Mouse (Mus musculus) C2C12 (cell line): ENCODE data around the gene Rbm3. TPM values are rescaled to one million over a fixed set of nuclear protein-coding genes. Genes with fewer than 3 reads are reported as not detected.
"Not testable (repeated sequence)": the region's sequence is repeated elsewhere in the genome, so short reads cannot be mapped to it uniquely, and the experiment has no call there.

ENCODE experiments used
- H3K27me3 ChIP-seq: one replicate; pipeline ENCODE4 v1.6.1; 2011; ENCODE audit not compliant: control insufficient read depth, insufficient read depth, insufficient read length
- H3K36me3 ChIP-seq: one replicate; pipeline ENCODE4 v1.6.1; 2011; ENCODE audit not compliant: control insufficient read depth, insufficient read depth
- H3K4me3 ChIP-seq: one replicate; pipeline ENCODE4 v1.5.1; 2011; ENCODE audit warnings: mild to moderate bottlenecking, control low read depth; ENCODE audit not compliant: poor library complexity, insufficient read depth, severe bottlenecking
- H3K79me2 ChIP-seq: one replicate; pipeline ENCODE4 v1.6.1; 2011; ENCODE audit not compliant: control insufficient read depth, insufficient read depth
- H3K79me3 ChIP-seq: one replicate; pipeline ENCODE4 v1.6.1; 2011; ENCODE audit warnings: low read depth, control low read depth
- H3ac ChIP-seq: one replicate; pipeline ENCODE3; 2011; ENCODE audit warnings: low read depth; ENCODE audit not compliant: control insufficient read depth, insufficient read length
- CEBPB ChIP-seq: IDR thresholded peaks from one replicate; pipeline ENCODE4 v1.6.1; 2011; ENCODE audit warnings: low read depth, mild to moderate bottlenecking, control low read depth, moderate library complexity
- CTCF ChIP-seq: IDR thresholded peaks from one replicate; pipeline ENCODE4 v1.5.1; 2011; ENCODE audit not compliant: control insufficient read depth, insufficient read depth, insufficient read length
- FOSL1 ChIP-seq: IDR thresholded peaks from one replicate; pipeline ENCODE4 v1.8.0; 2011; ENCODE audit warnings: mild to moderate bottlenecking, low read length; ENCODE audit not compliant: poor library complexity, insufficient read depth, severe bottlenecking
- MAX ChIP-seq: IDR thresholded peaks from one replicate; pipeline ENCODE4 v1.6.1; 2011; ENCODE audit warnings: mild to moderate bottlenecking, control low read depth
- MYOD1 ChIP-seq: IDR thresholded peaks from one replicate; pipeline ENCODE4 v1.6.1; 2011; ENCODE audit warnings: low read depth; ENCODE audit not compliant: control insufficient read depth, insufficient read length
- MYOG ChIP-seq: IDR thresholded peaks from one replicate; pipeline ENCODE4 v1.6.1; 2011; ENCODE audit not compliant: control insufficient read depth, insufficient read length; ENCODE audit errors: extremely low read depth
- USF1 ChIP-seq: IDR thresholded peaks from one replicate; pipeline ENCODE4 v1.6.1; 2011; ENCODE audit warnings: low read depth, mild to moderate bottlenecking, control low read depth, moderate library complexity
- polyA plus RNA-seq: library from polyadenylated mRNA; unstranded; fragments of >200 nt; fragmentation: generic; extraction: Trizol; gene quantifications from one replicate; pipeline ENCODE4 v1.2.1, GENCODE M21; 2012; ENCODE audit warnings: missing spikeins

Gene Rbm3
- polyA plus RNA-seq, 1 experiment: 537 TPM

- H3ac ChIP-seq: no peak overlapping the region
- H3K27me3 ChIP-seq: no peaks in the 10 kb centered on the region
- H3K79me3 ChIP-seq: no peaks in the 10 kb centered on the region
- H3K36me3 ChIP-seq: no peaks in the 10 kb centered on the region
- H3K4me3 ChIP-seq: peak overlapping the region; percentile 25
- no peaks in the 10 kb centered on the region for H3K79me2 ChIP-seq
- TF ChIP-seq MAX (no peak), MYOD1 (no peak), USF1 (no peak), CEBPB (no peak), CTCF (no peak), FOSL1 (no peak), MYOG (no peak)
Measured at GRCm38 (mm10) chrX:8096787-8097242, 48.9 kb downstream of the Rbm3 start.

- Histone ChIP-seq H3ac (peak overlapping the region; percentile 38), H3K4me3 (peak overlapping the region; percentile 11)
- not testable (repeated sequence) for H3K79me2 ChIP-seq, H3K27me3 ChIP-seq, H3K79me3 ChIP-seq, H3K36me3 ChIP-seq
Measured at GRCm38 (mm10) chrX:8096068-8096786, 49.5 kb downstream of the Rbm3 start.

DNA sequence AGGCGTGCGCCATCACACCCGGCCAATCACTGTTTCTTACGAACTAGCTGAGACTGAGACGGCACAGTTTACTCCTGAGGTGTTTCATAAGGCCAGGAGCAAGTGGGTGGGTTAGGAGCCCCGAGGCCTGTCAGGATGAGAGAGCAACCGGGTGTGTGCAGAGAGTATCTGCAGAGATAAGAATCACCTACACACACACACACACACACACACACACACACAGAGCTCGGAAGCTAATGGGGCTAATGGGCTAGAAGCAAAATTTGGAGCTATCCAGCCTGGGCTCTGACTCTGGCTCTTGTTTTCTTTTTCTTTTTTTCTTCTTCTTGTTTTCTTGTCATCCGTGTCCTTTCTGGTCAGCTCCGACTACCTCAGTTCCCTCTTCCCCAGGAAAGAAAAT is 50.1 kb downstream of the Rbm3 start:
- no peaks in the 10 kb centered on the region for H3K36me3 ChIP-seq
- H3K4me3 ChIP-seq: peak overlapping the region; percentile 11
- H3K79me2 ChIP-seq: no peaks in the 10 kb centered on the region
- H3ac ChIP-seq: peak overlapping the region; percentile 23
- TF ChIP-seq MAX (no peak), CEBPB (no peak), MYOD1 (no peak), FOSL1 (no peak), CTCF (no peak), MYOG (no peak), USF1 (no peak)
- H3K79me3 ChIP-seq: no peaks in the 10 kb centered on the region
- H3K27me3 ChIP-seq: no peaks in the 10 kb centered on the region

- not testable (repeated sequence) for H3K36me3 ChIP-seq, H3K79me3 ChIP-seq, H3K79me2 ChIP-seq, H3K4me3 ChIP-seq, H3K27me3 ChIP-seq, H3ac ChIP-seq
Measured at GRCm38 (mm10) chrX:8090954-8091347, 54.7 kb downstream of the Rbm3 start.

DNA sequence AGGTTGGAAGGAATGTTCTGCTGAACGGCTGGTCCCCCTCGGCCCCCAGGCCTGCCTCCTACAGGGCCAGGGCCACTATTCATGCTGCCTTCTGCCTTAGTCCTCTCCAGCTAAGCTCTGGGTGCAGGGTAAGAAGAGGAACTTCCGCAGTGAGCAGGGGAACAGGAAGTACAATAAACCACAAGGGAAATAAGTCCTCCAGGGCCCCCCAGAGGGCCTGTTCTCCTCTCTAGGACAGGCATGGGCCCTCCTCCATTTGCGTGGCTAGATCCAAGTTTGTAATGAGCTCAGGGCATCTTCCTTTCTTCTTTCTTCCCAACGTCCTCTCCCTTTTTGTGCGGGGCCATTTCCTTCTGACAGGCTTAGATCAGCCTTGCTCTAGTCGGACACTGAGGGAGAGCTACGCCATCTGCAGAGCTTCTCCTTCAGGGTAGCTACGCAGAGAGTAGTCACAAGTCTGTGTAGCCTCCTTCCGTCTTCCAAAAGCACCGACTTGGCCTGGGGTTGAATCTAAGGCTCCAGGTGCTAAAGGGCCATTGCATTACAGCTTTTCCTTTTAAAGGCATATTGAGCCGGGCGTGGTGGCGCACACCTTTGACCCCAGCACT is 55.2 kb downstream of the Rbm3 start, which contains the start of gene Was:
Gene Was (minus strand): TSS at position 153 of the 608 bp plus-strand sequence.
- Histone ChIP-seq H3K79me3 (no peaks in the 10 kb centered on the region), H3K27me3 (no peaks in the 10 kb centered on the region), H3ac (no peak within 1 kb of the TSS), H3K36me3 (no peaks in the 10 kb centered on the region), H3K4me3 (no peak within 1 kb of the TSS), H3K79me2 (no peaks in the 10 kb centered on the region)
- no peak for TF ChIP-seq MYOG
- no peak for TF ChIP-seq CEBPB
- TF ChIP-seq CTCF: no peak

- no peak for TF ChIP-seq MYOG
- no peak for TF ChIP-seq CTCF
- no peak for TF ChIP-seq MAX
- TF ChIP-seq USF1: no peak
- no peak for TF ChIP-seq MYOD1
- no peak for TF ChIP-seq CEBPB
- TF ChIP-seq FOSL1: no peak
- Histone ChIP-seq H3K79me3 (no peaks in the 10 kb centered on the region), H3K36me3 (no peaks in the 10 kb centered on the region), H3K4me3 (no peak overlapping the region), H3K27me3 (no peaks in the 10 kb centered on the region), H3K79me2 (no peaks in the 10 kb centered on the region), H3ac (no peak overlapping the region)
Measured at GRCm38 (mm10) chrX:8089746-8090145, 55.9 kb downstream of the Rbm3 start.

Other genes starting within 250 kb of the Rbm3 start
- gene Pqbp1, start 246.6 kb downstream of the Rbm3 start, polyA plus RNA-seq: 79.2 TPM
- 43.1 TPM for gene Timm17b, start 246.5 kb downstream of the Rbm3 start, polyA plus RNA-seq
- not detected for gene Gm10491, start 238.0 kb downstream of the Rbm3 start, polyA plus RNA-seq
- 0.27 TPM for gene Gm10490, start 236.3 kb downstream of the Rbm3 start, polyA plus RNA-seq
- gene Pcsk1n, start 226.1 kb downstream of the Rbm3 start, polyA plus RNA-seq: not detected
- not detected for gene Eras, start 217.3 kb downstream of the Rbm3 start, polyA plus RNA-seq
- gene Hdac6, start 198.0 kb downstream of the Rbm3 start, polyA plus RNA-seq: 19.0 TPM
- gene Gata1, start 167.8 kb downstream of the Rbm3 start, polyA plus RNA-seq: 0.02 TPM
- gene Glod5, start 127.4 kb downstream of the Rbm3 start, polyA plus RNA-seq: not detected
- 106 TPM for gene Suv39h1, start 71.1 kb downstream of the Rbm3 start, polyA plus RNA-seq
- 0.74 TPM for gene Was, start 55.4 kb downstream of the Rbm3 start, polyA plus RNA-seq
- 11.1 TPM for gene Wdr13, start 13.0 kb downstream of the Rbm3 start, polyA plus RNA-seq
- 9.9 TPM for gene Tbc1d25, start 30.3 kb upstream of the Rbm3 start, polyA plus RNA-seq
- 73.1 TPM for gene Ebp, start 47.6 kb upstream of the Rbm3 start, polyA plus RNA-seq
- gene Porcn, start 60.6 kb upstream of the Rbm3 start, polyA plus RNA-seq: 7.6 TPM
- gene Ftsj1, start 106.5 kb upstream of the Rbm3 start, polyA plus RNA-seq: 36.1 TPM
- gene Slc38a5, start 125.3 kb upstream of the Rbm3 start, polyA plus RNA-seq: not detected
- gene Ssxb10, start 181.5 kb upstream of the Rbm3 start, polyA plus RNA-seq: not detected
- gene Ssxb9, start 221.1 kb upstream of the Rbm3 start, polyA plus RNA-seq: not detected